Mouse (Mus musculus) forebrain, embryonic 10.5 days (tissue): Measurements from ENCODE around the gene Yju2. TPM values are rescaled to one million over a fixed set of nuclear protein-coding genes. Genes with fewer than 3 reads are reported as not detected.

Experiments used
- DNase-seq: peaks from one replicate; pipeline ENCODE4 v3.0.0-alpha.2; 2017; ENCODE audit warnings: low spot score; ENCODE audit errors: extremely low spot score
- H3K27ac ChIP-seq: fragments of 300-500 bp; sonication (generic); 2 replicates; pipeline ENCODE4 v1.5.1; 2016; ENCODE audit warnings: mild to moderate bottlenecking
- H3K27me3 ChIP-seq: fragments of 300-500 bp; sonication (generic); 2 replicates; pipeline ENCODE4 v1.6.1; 2016; ENCODE audit warnings: mild to moderate bottlenecking; ENCODE audit not compliant: poor library complexity, severe bottlenecking
- H3K36me3 ChIP-seq: fragments of 300-500 bp; sonication (generic); replicated peaks from 2 replicates; pipeline ENCODE4 v1.6.1; 2016; ENCODE audit warnings: mild to moderate bottlenecking, moderate library complexity
- H3K4me1 ChIP-seq: fragments of 300-500 bp; sonication (generic); 2 replicates; pipeline ENCODE4 v1.6.1; 2016
- H3K4me3 ChIP-seq: fragments of 300-500 bp; sonication (generic); 2 replicates; pipeline ENCODE4 v1.5.1; 2016; ENCODE audit warnings: mild to moderate bottlenecking, moderate library complexity
- H3K9me3 ChIP-seq: fragments of 300-500 bp; sonication (generic); 2 replicates; pipeline ENCODE4 v1.6.1; 2016; ENCODE audit warnings: mild to moderate bottlenecking, moderate library complexity
- WGBS: fragments of 180-500 bp; shearing (Covaris S2); methylation state at CpG from one replicate; pipeline ENCODE4 v1.1.7; 2016; 5-methylcytosine and 5-hydroxymethylcytosine counted together
- polyA plus RNA-seq: library from polyadenylated mRNA; unstranded; fragments of >200 nt; fragmentation: Nextera tagmentation; extraction: Ambion mirVana; gene quantifications from 2 replicates; pipeline ENCODE4 v1.2.1, GENCODE M21; 2016

Yju2 gene
- polyA plus RNA-seq, 1 experiment from 2014 or later: 29.2 TPM

DNA sequence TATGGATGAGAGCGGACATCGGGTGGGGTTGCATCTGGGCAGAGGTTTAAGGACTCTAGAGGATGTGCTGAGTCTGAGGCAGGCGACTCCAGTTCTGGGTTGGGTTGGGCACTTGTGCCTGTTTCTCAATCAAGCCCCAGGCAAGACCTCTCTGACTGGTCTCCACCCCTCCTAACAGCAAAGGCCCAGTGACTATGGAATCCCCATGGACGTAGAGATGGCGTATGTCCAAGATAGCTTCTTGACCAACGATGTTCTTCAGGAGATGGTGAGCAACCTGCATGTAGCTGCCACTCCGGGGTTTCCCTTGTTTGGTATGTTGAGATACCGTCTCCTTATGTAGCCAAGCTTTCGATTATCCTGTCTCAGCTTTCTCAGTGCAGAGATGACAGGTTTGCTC is 56.4 kb downstream of the Yju2 start:
- Histone ChIP-seq H3K27me3 (no peaks in the 10 kb centered on the region), H3K4me1 (peaks cover 13% of the 10 kb centered on the region), H3K36me3 (peaks cover 99% of the 10 kb centered on the region), H3K9me3 (no peaks in the 10 kb centered on the region), H3K4me3 (no peak overlapping the region), H3K27ac (no peak overlapping the region)
- 97% methylated on average over 9 of the region's 9 CpGs for WGBS
- DNase-seq: no peak

DNA sequence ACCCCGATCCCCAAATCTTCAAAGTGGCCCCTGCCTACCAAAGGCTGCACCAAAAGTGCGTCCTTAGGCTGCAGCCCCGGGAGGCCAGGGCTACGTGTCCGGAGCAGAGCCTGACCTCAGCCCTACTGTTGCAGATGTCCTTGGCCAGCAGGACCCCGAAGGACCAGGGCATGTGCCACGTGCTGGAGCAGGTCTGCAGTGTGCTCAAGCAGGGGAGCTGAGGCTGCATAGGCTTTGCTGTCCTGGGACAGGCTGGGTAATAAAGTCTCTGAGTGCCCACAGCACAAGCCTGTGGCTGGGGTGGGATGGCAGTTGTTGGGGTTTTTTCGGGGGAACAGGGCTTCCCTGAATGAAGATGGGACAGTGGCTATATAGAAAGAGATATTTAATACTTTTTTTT is 57.5 kb downstream of the Yju2 start:
- Histone ChIP-seq H3K9me3 (no peaks in the 10 kb centered on the region), H3K27ac (no peak overlapping the region), H3K4me1 (0 out of 2 replicates have a peak, but pooled peaks cover 2% of the 10 kb centered on the region), H3K4me3 (no peak overlapping the region), H3K36me3 (peaks cover 98% of the 10 kb centered on the region), H3K27me3 (no peaks in the 10 kb centered on the region)
- DNase-seq: no peak
- WGBS: 87% methylated on average over 8 of the region's 8 CpGs

DNA sequence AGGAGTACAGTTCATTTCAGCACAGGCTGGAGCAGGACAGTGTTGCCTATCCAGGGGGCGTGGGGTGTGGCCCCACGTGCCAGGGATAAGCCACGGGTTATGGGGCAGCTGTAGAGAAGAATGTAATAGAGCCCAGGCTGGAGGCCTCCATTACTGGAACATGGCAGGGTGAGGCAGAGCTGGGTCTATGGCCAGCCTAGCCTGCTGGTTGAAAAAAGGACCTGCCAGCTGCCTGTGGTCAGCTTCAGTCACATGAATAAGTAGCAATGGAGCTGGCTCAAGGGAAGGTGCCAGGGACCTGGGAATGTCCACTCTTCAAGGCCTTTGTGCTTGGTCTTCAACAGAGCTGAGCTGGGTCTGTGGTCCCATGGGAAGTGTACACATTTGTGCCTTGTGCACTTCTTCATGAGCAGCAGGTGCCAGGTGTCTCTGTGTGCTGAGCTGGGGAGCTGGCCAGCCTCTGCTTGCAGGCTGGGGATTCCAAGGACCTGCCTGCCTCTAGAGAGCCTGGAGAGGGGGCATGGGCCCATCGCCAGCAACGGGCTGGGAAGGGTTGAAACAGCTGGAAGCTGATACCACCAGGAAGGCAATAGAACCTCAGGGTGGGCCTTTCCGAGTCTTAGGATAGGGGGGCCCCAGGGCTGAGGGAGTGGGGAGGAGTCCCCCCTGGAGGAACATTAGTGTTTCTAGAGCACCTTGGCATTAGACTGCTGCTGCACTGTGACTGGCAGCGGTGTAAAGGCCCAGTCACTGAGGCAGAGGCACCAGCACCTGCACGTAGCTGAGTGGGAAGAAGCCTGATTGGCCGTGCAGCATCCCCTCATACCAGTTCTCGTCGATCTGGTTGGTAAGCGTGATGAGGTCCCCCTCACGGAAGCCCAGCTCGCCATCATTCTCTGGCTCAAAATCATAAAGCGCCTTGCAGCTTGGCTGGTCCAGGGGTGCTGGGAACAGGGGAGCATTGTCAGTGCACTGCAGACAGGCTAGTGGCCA is 58.2 kb downstream of the Yju2 start:
- no peak overlapping the region for H3K27ac ChIP-seq
- WGBS: 89% methylated on average over 15 of the region's 15 CpGs
- no peak overlapping the region for H3K4me3 ChIP-seq
- no peaks in the 10 kb centered on the region for H3K27me3 ChIP-seq
- peaks cover 91% of the 10 kb centered on the region for H3K36me3 ChIP-seq
- no peaks in the 10 kb centered on the region for H3K4me1 ChIP-seq
- no peak for DNase-seq
- no peaks in the 10 kb centered on the region for H3K9me3 ChIP-seq

DNA sequence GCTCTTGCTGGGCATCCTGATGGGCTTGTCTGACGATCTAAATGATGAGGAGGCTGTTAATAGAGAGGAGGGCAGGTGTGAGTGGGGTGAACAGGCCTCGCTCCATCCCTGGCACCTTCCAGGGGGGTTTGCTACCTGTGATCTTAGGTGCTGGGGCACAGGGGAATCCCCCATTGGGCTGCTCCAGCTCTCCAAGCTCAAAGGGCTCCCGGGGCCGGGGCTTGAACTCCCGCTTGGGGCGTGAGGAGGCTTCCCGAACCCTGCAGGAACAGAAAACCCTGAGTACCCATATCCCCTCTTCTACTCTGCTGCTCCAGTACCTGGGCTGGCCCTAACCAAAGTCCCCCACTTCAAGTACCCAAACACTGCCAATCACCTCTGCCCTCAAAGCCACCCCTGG is 58.9 kb downstream of the Yju2 start:
- Histone ChIP-seq H3K9me3 (no peaks in the 10 kb centered on the region), H3K4me3 (no peak overlapping the region), H3K27ac (no peak overlapping the region), H3K36me3 (peaks cover 90% of the 10 kb centered on the region), H3K27me3 (no peaks in the 10 kb centered on the region), H3K4me1 (peaks cover 5% of the 10 kb centered on the region; the same call in 1 of the 2 replicates)
- 92% methylated on average over 7 of the region's 7 CpGs for WGBS
- no peak for DNase-seq

Other genes starting within 250 kb of the Yju2 start
- 11.8 and 12.3 TPM in 2 replicates for gene Pot1b, start 246.5 kb upstream of the Yju2 start, polyA plus RNA-seq
- 0.16 TPM in 1 of 2 replicates, not detected in the other for gene Adgre4, start 209.1 kb upstream of the Yju2 start, polyA plus RNA-seq
- gene Zfp119a, start 80.2 kb upstream of the Yju2 start, polyA plus RNA-seq: 9.1 and 10.5 TPM in 2 replicates
- 12.9 and 15.3 TPM in 2 replicates for gene Zfp959, start 67.0 kb upstream of the Yju2 start, polyA plus RNA-seq
- gene Zfp119b, start 9.6 kb upstream of the Yju2 start, polyA plus RNA-seq: 6.4 and 6.6 TPM in 2 replicates
- 1.4 and 1.9 TPM in 2 replicates for gene Ebi3, start 6.5 kb upstream of the Yju2 start, polyA plus RNA-seq
- gene Shd, start 11.4 kb downstream of the Yju2 start, polyA plus RNA-seq: 42.1 and 50.3 TPM in 2 replicates
- 74.4 and 80.9 TPM in 2 replicates for gene Fsd1, start 27.4 kb downstream of the Yju2 start, polyA plus RNA-seq
- gene Stap2, start 46.5 kb downstream of the Yju2 start, polyA plus RNA-seq: 5.6 and 7.4 TPM in 2 replicates
- gene Mpnd, start 46.6 kb downstream of the Yju2 start, polyA plus RNA-seq: 105 and 114 TPM in 2 replicates
- 152 and 157 TPM in 2 replicates for gene Sh3gl1, start 77.5 kb downstream of the Yju2 start, polyA plus RNA-seq
- 53.9 and 54.7 TPM in 2 replicates for gene Chaf1a, start 81.3 kb downstream of the Yju2 start, polyA plus RNA-seq
- 30.2 and 32.4 TPM in 2 replicates for gene Ubxn6, start 115.9 kb downstream of the Yju2 start, polyA plus RNA-seq
- gene Hdgfl2, start 120.5 kb downstream of the Yju2 start, polyA plus RNA-seq: 188 and 200 TPM in 2 replicates
- gene Plin4, start 150.7 kb downstream of the Yju2 start, polyA plus RNA-seq: 0.05 and 0.09 TPM in 2 replicates
- 0.25 and 0.33 TPM in 2 replicates for gene Plin5, start 158.5 kb downstream of the Yju2 start, polyA plus RNA-seq
- not detected in 2 replicates for gene Lrg1, start 162.9 kb downstream of the Yju2 start, polyA plus RNA-seq
- gene Sema6b, start 181.2 kb downstream of the Yju2 start, polyA plus RNA-seq: 0.44 and 0.67 TPM in 2 replicates
- 7.4 and 8.1 TPM in 2 replicates for gene Tnfaip8l1, start 203.4 kb downstream of the Yju2 start, polyA plus RNA-seq
- 75.5 and 78.5 TPM in 2 replicates for gene Mydgf, start 224.8 kb downstream of the Yju2 start, polyA plus RNA-seq